In genomic region chr7:64212870-64213269, GRCm38 (mm10) we compare ENCODE assay signal across 19 mouse cellular contexts. TPM values are rescaled to one million over a fixed set of nuclear protein-coding genes. Genes with fewer than 3 reads are reported as not detected.
"Had no signal": no experiment of that assay in that cellular context is flagged by ENCODE, and none has a peak within 500 bp of the region (broad histone marks: within the 10 kb centered on the region; RNA-seq: fewer than 3 reads in every experiment).

No protein-coding gene starts in this region.

- H3K27ac ChIP-seq: midbrain, embryonic 10.5 days; midbrain, embryonic 12.5 days; neural tube, embryonic 13.5 days; neural tube, embryonic 15.5 days had no signal

- H3K27me3 ChIP-seq: midbrain, embryonic 12.5 days; neural tube, embryonic 13.5 days; neural tube, embryonic 15.5 days had no signal

- H3K4me3 ChIP-seq: midbrain, embryonic 10.5 days; midbrain, embryonic 12.5 days; myocyte; neural tube, embryonic 13.5 days; neural tube, embryonic 15.5 days had no signal

- H3K4me2 ChIP-seq: lung, embryonic 14.5 days; midbrain, embryonic 12.5 days; neural tube, embryonic 13.5 days; neural tube, embryonic 15.5 days had no signal

- H3K9me3 ChIP-seq: midbrain, embryonic 10.5 days; midbrain, embryonic 12.5 days; neural tube, embryonic 13.5 days; neural tube, embryonic 15.5 days had no signal

- ATAC-seq: midbrain, embryonic 16.5 days had no signal

- DNase-seq: lung, adult 18-20 months; lung, embryonic 14.5 days; lung, postnatal 10 days; lung, postnatal 4 days; midbrain, embryonic 14.5 days; right cerebral cortex, postnatal 25 days; right cerebral cortex, postnatal 4 days; spleen, adult 18-20 months; thymus, adult 18-20 months; thymus, postnatal 14 days; thymus, postnatal 36 days had no signal

- H3K36me3 ChIP-seq: midbrain, embryonic 10.5 days; midbrain, embryonic 12.5 days; neural tube, embryonic 13.5 days; neural tube, embryonic 15.5 days had no signal

- H3K4me1 ChIP-seq: midbrain, embryonic 12.5 days; neural tube, embryonic 13.5 days; neural tube, embryonic 15.5 days had no signal

- H3K9ac ChIP-seq: lung, embryonic 14.5 days; midbrain, embryonic 12.5 days; neural tube, embryonic 13.5 days; neural tube, embryonic 15.5 days had no signal

RNA-seq across cellular contexts. Expression of gene Trpm1, which starts 59.2 kb away (rescaled TPM):
- polyA plus RNA-seq: liver, embryonic 16.5 days; lung, embryonic 14.5 days; neural tube, embryonic 13.5 days; stomach, embryonic 14.5 days had no signal
